Mouse (Mus musculus): ENCODE data around the gene Adamtsl1. TPM values are rescaled to one million over a fixed set of nuclear protein-coding genes. Genes with fewer than 3 reads are reported as not detected.

Adamtsl1 gene
- polyA plus RNA-seq, 1 experiment from 2014 or later, result 1.1 TPM

DNA sequence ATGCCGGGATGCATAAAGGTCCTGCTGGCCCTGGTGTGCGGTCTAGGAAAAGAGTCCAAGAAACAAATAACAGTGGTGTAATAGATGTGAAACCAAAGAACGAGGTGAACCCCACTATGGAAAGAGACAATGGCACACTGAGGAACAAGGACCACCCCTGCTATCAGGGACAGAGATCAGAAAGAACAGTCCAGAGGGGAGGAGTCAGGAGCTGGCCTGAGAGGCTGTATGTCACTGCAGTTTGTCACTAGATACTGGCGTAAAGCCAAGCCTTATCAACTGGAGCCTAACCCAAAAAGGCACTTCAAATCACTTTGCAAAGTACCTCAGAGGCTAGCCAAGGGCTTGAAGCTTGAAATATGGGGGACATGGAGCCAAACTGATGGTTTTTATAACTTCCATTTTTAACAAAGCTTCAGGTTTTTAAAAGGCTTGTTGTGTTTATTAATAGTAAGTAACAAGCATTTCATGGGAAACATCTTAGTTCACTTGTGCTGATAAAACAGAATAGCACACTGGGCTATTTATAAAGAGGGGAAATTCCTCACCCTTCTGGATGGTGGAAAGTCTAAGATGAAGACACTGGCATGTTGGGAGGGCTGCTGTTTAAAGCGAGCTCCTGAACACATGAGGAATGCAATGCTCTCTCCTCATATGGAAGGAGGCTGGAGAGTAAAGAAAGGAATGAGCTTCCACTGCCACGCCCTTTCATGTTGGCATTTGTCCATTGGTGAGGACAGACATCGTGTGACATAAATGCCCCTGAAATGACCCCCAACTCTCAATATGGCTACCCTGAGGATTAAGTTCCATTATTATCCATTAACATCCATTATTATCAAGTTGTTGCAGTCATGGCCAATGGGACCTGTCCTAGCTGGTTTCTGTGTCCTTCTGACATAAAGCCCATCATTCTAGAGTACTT, 797.1 kb downstream of the Adamtsl1 start:
- DNase-seq (ENCODE audit: low spot score), result no peak

- DNase-seq (ENCODE audit: low spot score), result no peak
Measured at GRCm38 (mm10) chr4:86312366-86312765, 798.4 kb downstream of the Adamtsl1 start.

- no peak for DNase-seq (ENCODE audit: low spot score)
Measured at GRCm38 (mm10) chr4:86314442-86314841, 800.5 kb downstream of the Adamtsl1 start.

GRCm38 (mm10) chr4:86315122-86315521, 801.1 kb downstream of the Adamtsl1 start:
- DNase-seq (ENCODE audit: low spot score), result no peak

GRCm38 (mm10) chr4:86317916-86318542, 804.1 kb downstream of the Adamtsl1 start:
- DNase-seq (ENCODE audit: low spot score), result no peak

DNA sequence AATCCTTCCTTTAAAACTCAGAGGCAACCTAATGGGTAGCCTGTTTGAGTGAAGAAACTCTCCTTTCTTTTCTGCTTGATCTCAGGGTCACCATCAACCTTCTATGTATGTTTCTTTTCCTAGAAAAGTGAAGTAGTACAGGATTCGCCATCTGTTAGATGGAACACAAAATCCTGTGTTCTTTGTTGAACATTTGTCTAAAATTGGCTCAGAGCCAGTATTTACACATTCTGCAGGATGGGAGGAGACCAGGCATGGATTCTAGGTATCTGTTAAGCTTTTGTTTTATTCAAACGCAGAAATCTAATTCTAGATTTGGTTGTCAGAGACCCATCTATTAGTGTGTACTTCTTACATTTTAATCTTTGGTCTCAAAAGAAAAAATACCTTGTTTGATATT, 811.4 kb downstream of the Adamtsl1 start:
- DNase-seq (ENCODE audit: low spot score), result no peak

DNA sequence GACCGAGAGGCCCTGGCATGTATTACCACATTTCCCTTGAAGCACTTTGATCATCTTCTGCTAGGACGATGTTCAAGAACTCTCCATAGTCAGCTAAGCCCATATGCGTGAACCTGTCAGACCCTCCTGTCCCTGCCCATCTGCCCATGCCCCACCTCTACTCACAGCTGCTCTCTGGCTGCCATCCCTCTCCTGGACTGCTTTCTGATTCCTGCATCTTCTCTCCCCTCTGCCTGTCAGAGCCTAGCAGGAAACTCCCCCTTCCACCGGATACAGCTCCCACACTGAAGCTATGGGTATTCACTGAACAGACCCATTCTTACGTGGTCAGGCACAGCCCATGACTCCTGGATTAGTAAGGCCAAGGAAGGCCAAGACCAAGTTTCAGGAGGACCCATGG, 812.0 kb downstream of the Adamtsl1 start:
- DNase-seq (ENCODE audit: low spot score), result no peak

- no peak for DNase-seq (ENCODE audit: low spot score)
Measured at GRCm38 (mm10) chr4:86326638-86327037, 812.7 kb downstream of the Adamtsl1 start.

DNA sequence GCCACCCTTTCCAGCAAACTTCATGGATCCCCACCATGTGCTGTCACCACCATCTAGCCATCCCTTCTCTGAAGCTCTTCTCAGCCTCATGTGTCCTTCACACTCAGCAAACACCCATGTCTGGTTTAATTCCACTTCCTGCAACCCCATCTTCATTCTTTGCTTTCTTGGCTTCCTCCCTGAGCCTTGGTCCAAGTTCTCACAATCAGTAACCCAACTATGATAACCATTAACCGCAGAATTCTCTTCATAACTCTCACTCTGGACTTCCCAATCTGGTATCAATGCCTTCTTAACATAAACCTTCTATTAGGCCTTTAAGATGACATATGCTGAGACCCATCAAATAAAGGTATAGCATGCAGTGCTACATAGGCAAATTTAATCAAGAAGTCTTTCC, 815.5 kb downstream of the Adamtsl1 start:
- no peak for DNase-seq (ENCODE audit: low spot score)

DNA sequence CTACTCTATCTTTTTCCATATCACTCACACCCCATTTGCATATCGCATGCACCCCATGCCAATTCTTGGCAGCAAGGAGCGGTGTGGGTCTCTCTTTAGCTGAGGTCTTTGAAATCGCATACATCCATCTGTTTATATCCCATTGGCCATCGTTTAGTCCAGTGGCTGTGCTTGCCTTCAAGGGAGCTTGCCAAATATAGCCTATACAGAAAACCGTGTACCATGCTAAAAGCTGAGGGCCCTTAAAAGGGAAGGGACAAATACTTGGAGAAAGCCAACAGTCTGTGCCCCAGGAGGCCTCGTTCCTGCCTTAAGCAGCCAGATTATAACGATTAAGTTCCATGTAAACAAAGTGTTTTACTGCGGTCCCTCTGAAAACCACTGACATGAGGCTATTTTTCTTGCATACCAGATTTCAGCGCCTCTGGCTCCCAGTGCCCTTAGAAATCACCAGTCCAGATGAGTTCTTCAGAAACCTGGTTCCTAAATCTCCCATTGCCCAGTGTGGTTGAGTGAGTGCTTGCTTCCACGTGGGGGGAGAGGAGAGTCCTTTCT, 822.0 kb downstream of the Adamtsl1 start:
- DNase-seq (ENCODE audit: low spot score), result no peak

- no peak for DNase-seq (ENCODE audit: low spot score)
Measured at GRCm38 (mm10) chr4:86337216-86337765, 823.3 kb downstream of the Adamtsl1 start.

DNA sequence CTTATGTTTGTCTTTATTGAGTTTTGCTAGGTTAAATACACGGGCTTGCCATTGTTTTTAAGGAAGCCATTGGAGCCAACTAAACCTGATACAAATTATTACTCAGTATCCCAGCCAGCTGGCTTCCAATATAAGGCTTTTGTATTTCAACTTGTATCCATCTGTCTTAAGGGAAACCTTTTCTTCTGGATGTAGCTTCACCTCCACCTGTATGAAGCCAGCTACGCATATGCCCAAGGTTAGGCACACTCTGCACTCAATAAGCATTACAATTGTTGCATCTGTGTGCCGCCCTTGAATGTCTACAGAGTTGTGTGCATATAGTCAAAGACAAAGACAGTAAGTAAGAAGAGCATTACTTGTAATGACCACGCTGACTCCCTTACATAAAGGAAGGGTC, 835.4 kb downstream of the Adamtsl1 start:
- DNase-seq (ENCODE audit: low spot score), result no peak

DNA sequence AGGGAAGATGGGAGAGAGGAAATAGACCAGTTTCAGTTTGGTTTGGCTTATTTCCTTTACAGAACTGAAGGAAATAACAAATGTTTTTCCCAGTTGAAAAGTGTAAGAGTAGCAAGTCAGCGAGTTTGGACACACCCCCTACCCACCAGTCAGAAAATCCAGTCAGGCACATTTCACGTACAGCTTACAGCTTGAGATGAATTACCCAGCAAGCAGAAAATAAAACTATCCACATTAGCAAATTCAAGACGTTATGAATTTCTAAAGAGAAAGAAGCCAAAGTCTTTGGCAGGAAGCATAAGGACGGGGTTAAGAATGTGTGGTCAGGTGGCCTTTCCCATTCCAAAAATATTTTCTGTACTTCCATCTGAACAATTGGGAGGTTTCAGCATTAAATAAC, 838.1 kb downstream of the Adamtsl1 start:
- DNase-seq (ENCODE audit: low spot score), result no peak

DNA sequence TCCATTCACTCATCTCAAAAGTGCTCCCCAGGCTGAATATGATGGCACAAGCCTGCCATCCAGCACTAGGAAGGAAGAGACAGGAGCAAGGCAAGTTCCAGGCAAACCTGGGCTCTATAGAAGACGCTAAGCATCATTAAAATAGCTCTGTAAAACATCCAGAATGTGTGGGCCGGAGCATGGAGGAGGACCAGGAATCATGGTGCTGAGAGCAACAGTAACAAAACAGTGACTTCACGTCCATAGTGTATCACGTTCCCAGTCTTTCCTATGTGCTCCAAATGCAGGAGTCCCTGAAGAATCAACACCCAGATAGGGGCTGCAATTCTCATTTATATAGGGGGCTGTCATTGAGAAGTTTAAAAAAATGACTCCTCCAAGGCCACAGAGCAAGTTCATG, 839.6 kb downstream of the Adamtsl1 start:
- DNase-seq (ENCODE audit: low spot score), result no peak

DNA sequence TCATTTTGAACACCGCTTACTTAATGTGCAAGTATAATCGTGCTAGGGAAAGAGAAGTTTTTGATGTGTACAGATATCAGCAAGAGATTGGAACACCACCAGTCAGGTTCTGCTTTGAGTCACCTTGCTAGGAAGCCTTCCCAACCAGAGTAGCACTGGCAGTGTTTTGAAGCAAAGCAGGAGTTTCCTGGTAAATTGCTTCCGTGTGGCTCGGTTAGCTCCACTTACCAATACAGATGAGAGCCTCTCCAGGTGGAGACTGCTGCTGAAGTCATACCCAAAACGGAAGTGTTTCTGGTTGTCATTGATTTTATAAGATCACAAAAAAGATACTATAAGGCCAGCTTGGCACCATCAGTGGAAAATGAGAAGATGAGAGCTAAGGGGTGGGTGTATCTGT, 845.4 kb downstream of the Adamtsl1 start:
- DNase-seq (ENCODE audit: low spot score), result no peak

DNA sequence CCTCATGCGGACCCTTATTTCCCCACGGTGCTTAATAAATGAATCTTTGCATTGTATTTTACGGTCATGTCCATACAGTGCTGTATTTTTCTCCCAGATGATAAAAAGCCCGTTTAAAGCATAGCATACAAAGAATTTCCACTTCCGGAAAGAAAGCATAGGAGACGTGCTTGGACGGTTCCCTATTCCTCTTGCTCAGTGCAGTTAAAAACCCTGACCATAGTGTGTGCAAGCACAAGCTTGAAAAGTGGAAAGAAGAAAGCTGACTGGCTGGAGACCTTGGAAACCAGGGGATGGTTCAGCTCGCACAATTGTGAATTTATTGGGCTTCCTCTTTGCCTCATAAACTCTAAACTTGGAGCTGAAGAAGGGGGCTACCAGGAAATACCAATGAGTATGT, 855.1 kb downstream of the Adamtsl1 start:
- DNase-seq (ENCODE audit: low spot score), result no peak

DNA sequence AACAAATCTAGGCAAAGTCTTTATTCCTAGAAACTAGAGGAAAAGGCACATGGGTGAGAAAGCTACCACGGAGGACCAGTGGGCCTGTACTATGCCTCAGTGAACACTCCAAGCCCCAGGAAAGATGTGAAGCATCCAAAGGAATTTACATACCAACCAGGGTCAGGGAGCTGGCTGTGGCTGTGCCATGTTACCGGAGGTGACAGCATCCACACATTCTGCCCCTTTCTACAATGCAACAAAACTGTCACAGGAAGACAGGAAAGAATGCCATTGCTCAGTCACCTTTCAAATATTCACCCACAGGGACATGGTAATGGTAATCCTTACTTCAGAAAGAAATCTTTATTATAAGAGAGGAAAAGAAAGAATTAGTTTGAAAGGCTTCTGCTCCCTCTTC, 859.2 kb downstream of the Adamtsl1 start:
- DNase-seq (ENCODE audit: low spot score), result no peak

DNA sequence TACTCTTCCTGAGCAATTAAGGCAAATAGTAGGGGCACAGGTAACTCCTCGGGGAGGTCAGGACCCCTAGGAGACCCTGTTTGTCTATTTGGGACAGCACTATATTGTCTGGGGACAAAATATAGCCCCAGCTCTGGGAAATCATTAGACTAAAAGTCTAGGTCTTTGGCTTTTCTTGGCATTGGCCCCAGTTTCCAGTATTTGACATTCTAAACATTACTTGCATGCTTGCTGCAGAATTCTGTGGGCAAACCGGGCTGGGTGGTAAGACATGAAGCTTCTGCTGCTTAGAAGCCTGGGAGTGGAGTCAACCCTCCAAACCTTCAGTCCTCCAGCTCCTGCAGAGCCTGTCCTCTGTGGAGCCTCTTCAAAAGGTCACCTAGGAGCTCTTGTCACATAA, 869.2 kb downstream of the Adamtsl1 start:
- DNase-seq (ENCODE audit: low spot score), result no peak

- no peak for DNase-seq (ENCODE audit: low spot score)
Measured at GRCm38 (mm10) chr4:86385121-86385520, 871.1 kb downstream of the Adamtsl1 start.

- no peak for DNase-seq (ENCODE audit: low spot score)
Measured at GRCm38 (mm10) chr4:86388430-86388829, 874.5 kb downstream of the Adamtsl1 start.

GRCm38 (mm10) chr4:86391176-86391575, 877.2 kb downstream of the Adamtsl1 start:
- DNase-seq (ENCODE audit: low spot score), result no peak

GRCm38 (mm10) chr4:86395636-86396035, 881.7 kb downstream of the Adamtsl1 start:
- DNase-seq (ENCODE audit: low spot score), result no peak

All from thymus, postnatal 0 days (tissue).